Mouse (Mus musculus) heart, embryonic 11.5 days (tissue): ENCODE measurements around the gene Ndufs3. TPM values are rescaled to one million over a fixed set of nuclear protein-coding genes. Genes with fewer than 3 reads are reported as not detected.
A peak's percentile ranks its signal among the peaks of the same experiment; 100 is the strongest.

ENCODE experiments used
- ATAC-seq: fragments of 200-750 bp; cut with Nextera tagmentation; replicated peaks from 2 replicates; pipeline ENCODE4 v1.8.0; 2017; ENCODE audit warnings: moderate library complexity; ENCODE audit not compliant: insufficient number of reproducible peaks, low FRiP score, low TSS enrichment
- H3K27ac ChIP-seq: fragments of 300-500 bp; sonication (generic); 2 replicates; pipeline ENCODE4 v1.5.1; 2014; ENCODE audit warnings: mild to moderate bottlenecking, low read depth, low read length
- H3K27me3 ChIP-seq: fragments of 300-500 bp; sonication (generic); 2 replicates; pipeline ENCODE4 v1.6.1; 2014; ENCODE audit warnings: mild to moderate bottlenecking, low read length, mixed read lengths; ENCODE audit not compliant: control insufficient read depth, insufficient read depth
- H3K36me3 ChIP-seq: fragments of 300-500 bp; sonication (generic); 2 replicates; pipeline ENCODE4 v1.6.1; 2014; ENCODE audit warnings: mild to moderate bottlenecking, low read length, moderate library complexity, mixed read lengths; ENCODE audit not compliant: control insufficient read depth, insufficient read depth
- H3K4me1 ChIP-seq: fragments of 300-500 bp; sonication (generic); 2 replicates; pipeline ENCODE4 v1.6.1; 2014; ENCODE audit warnings: low read length; ENCODE audit not compliant: control insufficient read depth, insufficient read depth
- H3K4me2 ChIP-seq: fragments of 300-500 bp; sonication (generic); 2 replicates; pipeline ENCODE4 v1.6.1; 2014; ENCODE audit warnings: mild to moderate bottlenecking, moderate library complexity
- H3K4me3 ChIP-seq: fragments of 300-500 bp; sonication (generic); 2 replicates; pipeline ENCODE4 v1.5.1; 2014; ENCODE audit warnings: low read depth, low read length
- H3K9ac ChIP-seq: fragments of 300-500 bp; sonication (generic); 2 replicates; pipeline ENCODE4 v1.6.1; 2014; ENCODE audit warnings: mild to moderate bottlenecking, low read depth, low read length, moderate library complexity
- H3K9me3 ChIP-seq: fragments of 300-500 bp; sonication (generic); replicated peaks from 2 replicates; pipeline ENCODE4 v1.6.1; 2016; ENCODE audit warnings: low read length; ENCODE audit not compliant: control insufficient read depth
- WGBS: fragments of 180-500 bp; shearing (Covaris S2); extraction: QIAGEN DNeasy Blood & Tissue Kit; methylation state at CpG from one replicate; pipeline ENCODE4 v1.1.7; 2014; ENCODE audit not compliant: insufficient replicate concordance; 5-methylcytosine and 5-hydroxymethylcytosine counted together
- polyA plus RNA-seq: library from polyadenylated mRNA; unstranded; fragments of >200 nt; fragmentation: Nextera tagmentation; extraction: Ambion mirVana; gene quantifications from 2 replicates; pipeline ENCODE4 v1.2.1, GENCODE M21; 2014

Ndufs3 gene
- polyA plus RNA-seq, 1 experiment from 2014 or later, result 358 TPM

- no peaks in the 10 kb centered on the region for H3K9me3 ChIP-seq
- no peak overlapping the region for H3K4me2 ChIP-seq
- H3K4me3 ChIP-seq, result no peak overlapping the region
- H3K4me1 ChIP-seq, result peaks cover 12% of the 10 kb centered on the region
- no peaks in the 10 kb centered on the region for H3K36me3 ChIP-seq
- no peak overlapping the region for H3K27ac ChIP-seq
- H3K27me3 ChIP-seq, result no peaks in the 10 kb centered on the region
- 66% methylated on average over 4 of the region's 5 CpGs for WGBS
- ATAC-seq, result no peak
- H3K9ac ChIP-seq, result no peak overlapping the region
Observed at GRCm38 (mm10) chr2:90877584-90878259, 26.9 kb downstream of the Ndufs3 start.

- H3K9ac ChIP-seq, result no peak overlapping the region
- H3K36me3 ChIP-seq, result no peaks in the 10 kb centered on the region
- H3K4me3 ChIP-seq, result no peak overlapping the region
- WGBS, result 65% methylated on average over 2 of the region's 2 CpGs
- H3K4me2 ChIP-seq, result no peak overlapping the region
- no peaks in the 10 kb centered on the region for H3K27me3 ChIP-seq
- H3K27ac ChIP-seq, result no peak overlapping the region
- no peak for ATAC-seq
- H3K4me1 ChIP-seq, result peaks cover 34% of the 10 kb centered on the region
- no peaks in the 10 kb centered on the region for H3K9me3 ChIP-seq
Observed at GRCm38 (mm10) chr2:90875239-90875638, 29.4 kb downstream of the Ndufs3 start.

- Histone ChIP-seq H3K27me3 (no peaks in the 10 kb centered on the region), H3K4me3 (no peak overlapping the region), H3K27ac (no peak overlapping the region), H3K4me2 (no peak overlapping the region), H3K4me1 (peaks cover 31% of the 10 kb centered on the region), H3K9me3 (no peaks in the 10 kb centered on the region), H3K36me3 (no peaks in the 10 kb centered on the region), H3K9ac (no peak overlapping the region)
- WGBS, result 87% methylated on average over 1 of the region's 1 CpGs
- ATAC-seq, result no peak
Observed at GRCm38 (mm10) chr2:90874025-90874424, 30.6 kb downstream of the Ndufs3 start.

GRCm38 (mm10) chr2:90871180-90871961, 33.3 kb downstream of the Ndufs3 start:
- no peak overlapping the region for H3K4me2 ChIP-seq
- peak overlapping the region; percentile 24; the same call in 1 of the 2 replicates for H3K9ac ChIP-seq
- WGBS, result 59% methylated on average over 8 of the region's 8 CpGs
- H3K4me1 ChIP-seq, result peaks cover 37% of the 10 kb centered on the region
- H3K27ac ChIP-seq, result peak overlapping the region; percentile 88
- no peaks in the 10 kb centered on the region for H3K27me3 ChIP-seq
- ATAC-seq, result no peak
- no peak overlapping the region for H3K4me3 ChIP-seq
- no peaks in the 10 kb centered on the region for H3K36me3 ChIP-seq
- H3K9me3 ChIP-seq, result no peaks in the 10 kb centered on the region

- ATAC-seq, result peak; percentile 88
- 9% methylated on average over 4 of the region's 4 CpGs for WGBS
- Histone ChIP-seq H3K36me3 (peaks cover 7% of the 10 kb centered on the region), H3K4me3 (no peak overlapping the region), H3K4me2 (peak overlapping the region; percentile 46), H3K27me3 (no peaks in the 10 kb centered on the region), H3K9me3 (no peaks in the 10 kb centered on the region), H3K4me1 (peaks cover 37% of the 10 kb centered on the region), H3K9ac (peak overlapping the region; percentile 39), H3K27ac (peak overlapping the region; percentile 88)
Observed at GRCm38 (mm10) chr2:90870136-90870601, 34.5 kb downstream of the Ndufs3 start.

- H3K27ac ChIP-seq, result no peak overlapping the region
- peaks cover 18% of the 10 kb centered on the region for H3K36me3 ChIP-seq
- H3K4me1 ChIP-seq, result peaks cover 28% of the 10 kb centered on the region
- no peak overlapping the region for H3K4me2 ChIP-seq
- no peaks in the 10 kb centered on the region for H3K27me3 ChIP-seq
- no peak overlapping the region for H3K9ac ChIP-seq
- no peaks in the 10 kb centered on the region for H3K9me3 ChIP-seq
- peak; percentile 71; the same call in 1 of the 2 replicates for ATAC-seq
- WGBS, result 23% methylated on average over 3 of the region's 3 CpGs
- H3K4me3 ChIP-seq, result no peak overlapping the region
Observed at GRCm38 (mm10) chr2:90866524-90866923, 38.1 kb downstream of the Ndufs3 start.

GRCm38 (mm10) chr2:90864184-90864583, 40.4 kb downstream of the Ndufs3 start:
- H3K4me1 ChIP-seq, result peaks cover 8% of the 10 kb centered on the region; the same call in 1 of the 2 replicates
- H3K27me3 ChIP-seq, result no peaks in the 10 kb centered on the region
- no peak overlapping the region for H3K27ac ChIP-seq
- no peak overlapping the region for H3K4me3 ChIP-seq
- H3K9ac ChIP-seq, result no peak overlapping the region
- H3K36me3 ChIP-seq, result peaks cover 24% of the 10 kb centered on the region
- H3K4me2 ChIP-seq, result no peak overlapping the region
- ATAC-seq, result no peak
- H3K9me3 ChIP-seq, result no peaks in the 10 kb centered on the region

- Histone ChIP-seq H3K4me2 (no peak overlapping the region), H3K9me3 (no peaks in the 10 kb centered on the region), H3K9ac (no peak overlapping the region), H3K36me3 (peaks cover 31% of the 10 kb centered on the region), H3K4me1 (no peaks in the 10 kb centered on the region), H3K27me3 (no peaks in the 10 kb centered on the region), H3K4me3 (no peak overlapping the region), H3K27ac (no peak overlapping the region)
- 94% methylated on average over 2 of the region's 2 CpGs for WGBS
- no peak for ATAC-seq
Observed at GRCm38 (mm10) chr2:90861486-90861885, 43.1 kb downstream of the Ndufs3 start.
